Mouse (Mus musculus) neural tube, embryonic 13.5 days (tissue): ENCODE measurements around the gene Kcna4. TPM values are rescaled to one million over a fixed set of nuclear protein-coding genes. Genes with fewer than 3 reads are reported as not detected.

Source experiments
- ATAC-seq: fragments of 200-750 bp; cut with Nextera tagmentation; 2 replicates; pipeline ENCODE4 v1.8.0; 2017; ENCODE audit warnings: low read depth, mild to moderate bottlenecking, moderate TSS enrichment, moderate library complexity
- H3K27ac ChIP-seq: fragments of 300-500 bp; sonication (generic); replicated peaks from 2 replicates; pipeline ENCODE4 v1.5.1; 2015; ENCODE audit warnings: moderate library complexity, mild to moderate bottlenecking, inconsistent platforms
- H3K27me3 ChIP-seq: fragments of 300-500 bp; sonication (generic); 2 replicates; pipeline ENCODE4 v1.6.1; 2015; ENCODE audit warnings: mild to moderate bottlenecking, inconsistent platforms
- H3K36me3 ChIP-seq: fragments of 300-500 bp; sonication (generic); 2 replicates; pipeline ENCODE4 v1.6.1; 2015; ENCODE audit warnings: mild to moderate bottlenecking, inconsistent platforms
- H3K4me1 ChIP-seq: fragments of 300-500 bp; sonication (generic); replicated peaks from 2 replicates; pipeline ENCODE4 v1.6.1; 2015; ENCODE audit warnings: inconsistent platforms
- H3K4me2 ChIP-seq: fragments of 300-500 bp; sonication (generic); 2 replicates; pipeline ENCODE4 v1.6.1; 2015; ENCODE audit warnings: inconsistent platforms, mild to moderate bottlenecking, moderate library complexity
- H3K4me3 ChIP-seq: fragments of 300-500 bp; sonication (generic); 2 replicates; pipeline ENCODE4 v1.5.1; 2015; ENCODE audit warnings: mild to moderate bottlenecking, inconsistent platforms
- H3K9ac ChIP-seq: fragments of 300-500 bp; sonication (generic); 2 replicates; pipeline ENCODE4 v1.6.1; 2015; ENCODE audit warnings: moderate library complexity, mild to moderate bottlenecking, inconsistent platforms
- H3K9me3 ChIP-seq: fragments of 300-500 bp; sonication (generic); 2 replicates; pipeline ENCODE4 v1.6.1; 2016; ENCODE audit warnings: inconsistent platforms
- WGBS: fragments of 180-500 bp; shearing (Covaris S2); methylation state at CpG from one replicate; pipeline ENCODE4 v1.1.7; 2015; 5-methylcytosine and 5-hydroxymethylcytosine counted together
- polyA plus RNA-seq: library from polyadenylated mRNA; unstranded; fragments of >200 nt; fragmentation: Nextera tagmentation; extraction: Ambion mirVana; gene quantifications from 2 replicates; pipeline ENCODE4 v1.2.1, GENCODE M21; 2015

The Kcna4 gene
- polyA plus RNA-seq, 1 experiment from 2014 or later, result 5.1 TPM

- WGBS, result 85% methylated on average over 3 of the region's 3 CpGs
- Histone ChIP-seq H3K36me3 (no peaks in the 10 kb centered on the region), H3K9me3 (no peaks in the 10 kb centered on the region), H3K4me2 (no peak overlapping the region), H3K4me1 (peaks cover 9% of the 10 kb centered on the region), H3K27me3 (no peaks in the 10 kb centered on the region), H3K4me3 (no peak overlapping the region), H3K9ac (no peak overlapping the region), H3K27ac (no peak overlapping the region)
- no peak for ATAC-seq
Measured at GRCm38 (mm10) chr2:107324090-107324489, 33.7 kb downstream of the Kcna4 start.

- 92% methylated on average over 3 of the region's 3 CpGs for WGBS
Measured at GRCm38 (mm10) chr2:107327276-107327675, 36.8 kb downstream of the Kcna4 start.

GRCm38 (mm10) chr2:107341291-107341690 lies 50.9 kb downstream of the Kcna4 start:
- Histone ChIP-seq H3K9ac (no peak overlapping the region), H3K36me3 (no peaks in the 10 kb centered on the region), H3K4me1 (peaks cover 12% of the 10 kb centered on the region), H3K27me3 (no peaks in the 10 kb centered on the region), H3K4me2 (no peak overlapping the region), H3K27ac (no peak overlapping the region), H3K9me3 (no peaks in the 10 kb centered on the region), H3K4me3 (no peak overlapping the region)
- ATAC-seq, result no peak
- WGBS, result 82% methylated on average over 3 of the region's 3 CpGs

More at GRCm38 (mm10) chr2:107327276-107327675, 36.8 kb downstream of the Kcna4 start:
- Histone ChIP-seq H3K27me3 (no peaks in the 10 kb centered on the region), H3K9me3 (no peaks in the 10 kb centered on the region), H3K9ac (no peak overlapping the region), H3K36me3 (no peaks in the 10 kb centered on the region), H3K4me1 (no peaks in the 10 kb centered on the region), H3K4me3 (no peak overlapping the region), H3K4me2 (no peak overlapping the region), H3K27ac (no peak overlapping the region)
- no peak for ATAC-seq

GRCm38 (mm10) chr2:107344807-107345206 lies 54.4 kb downstream of the Kcna4 start:
- ATAC-seq, result peak; percentile 93
- WGBS, result 44% methylated on average over 4 of the region's 4 CpGs
- no peaks in the 10 kb centered on the region for H3K9me3 ChIP-seq
- H3K4me1 ChIP-seq, result peaks cover 12% of the 10 kb centered on the region
- no peak overlapping the region for H3K4me3 ChIP-seq
- H3K4me2 ChIP-seq, result no peak overlapping the region
- H3K27me3 ChIP-seq, result no peaks in the 10 kb centered on the region
- no peak overlapping the region for H3K9ac ChIP-seq
- peak overlapping the region; percentile 80 for H3K27ac ChIP-seq
- no peaks in the 10 kb centered on the region for H3K36me3 ChIP-seq

- H3K4me1 ChIP-seq, result peaks cover 12% of the 10 kb centered on the region
- no peak overlapping the region for H3K4me2 ChIP-seq
- no peaks in the 10 kb centered on the region for H3K27me3 ChIP-seq
- H3K9ac ChIP-seq, result no peak overlapping the region
- ATAC-seq, result peak; percentile 83
- WGBS, result 50% methylated on average over 4 of the region's 4 CpGs
- no peaks in the 10 kb centered on the region for H3K9me3 ChIP-seq
- H3K36me3 ChIP-seq, result no peaks in the 10 kb centered on the region
- H3K4me3 ChIP-seq, result no peak overlapping the region
- H3K27ac ChIP-seq, result peak overlapping the region; percentile 80
Measured at GRCm38 (mm10) chr2:107345299-107345698, 54.9 kb downstream of the Kcna4 start.

Other genes with a start within 250 kb of the Kcna4 start
- not detected in 2 replicates for gene Fshb, start 231.0 kb upstream of the Kcna4 start, polyA plus RNA-seq